Mouse (Mus musculus) midbrain, embryonic 14.5 days (tissue): ENCODE data around the gene Fbln1. TPM values are rescaled to one million over a fixed set of nuclear protein-coding genes. Genes with fewer than 3 reads are reported as not detected.

ENCODE experiments used
- ATAC-seq: fragments of 200-750 bp; cut with Nextera tagmentation; 2 replicates; pipeline ENCODE4 v1.8.0; 2017; ENCODE audit warnings: moderate number of reproducible peaks, moderate library complexity; ENCODE audit not compliant: low FRiP score, low TSS enrichment
- DNase-seq: peaks from one replicate; pipeline ENCODE4 v3.0.0-alpha.2; 2015
- H3K27ac ChIP-seq: fragments of 300-500 bp; sonication (generic); replicated peaks from 2 replicates; pipeline ENCODE4 v1.5.1; 2014; ENCODE audit warnings: mild to moderate bottlenecking, low read depth, low read length, moderate library complexity
- H3K27me3 ChIP-seq: fragments of 300-500 bp; sonication (generic); 2 replicates; pipeline ENCODE4 v1.6.1; 2014; ENCODE audit warnings: low read length, control low read depth, mixed read lengths; ENCODE audit not compliant: control insufficient read depth, insufficient read depth
- H3K36me3 ChIP-seq: fragments of 300-500 bp; sonication (generic); 2 replicates; pipeline ENCODE4 v1.6.1; 2014; ENCODE audit warnings: low read length, control low read depth; ENCODE audit not compliant: control insufficient read depth, insufficient read depth
- H3K4me1 ChIP-seq: fragments of 300-500 bp; sonication (generic); 2 replicates; pipeline ENCODE4 v1.6.1; 2014; ENCODE audit warnings: mild to moderate bottlenecking, antibody characterized with exemption, low read length, control low read depth; ENCODE audit not compliant: control insufficient read depth, insufficient read depth
- H3K4me2 ChIP-seq: fragments of 300-500 bp; sonication (generic); 2 replicates; pipeline ENCODE4 v1.6.1; 2014; ENCODE audit warnings: mild to moderate bottlenecking, low read length, moderate library complexity
- H3K4me3 ChIP-seq: fragments of 300-500 bp; sonication (generic); replicated peaks from 2 replicates; pipeline ENCODE4 v1.5.1; 2014; ENCODE audit warnings: low read depth, low read length
- H3K9ac ChIP-seq: fragments of 300-500 bp; sonication (generic); replicated peaks from 2 replicates; pipeline ENCODE4 v1.6.1; 2014; ENCODE audit warnings: mild to moderate bottlenecking, low read length, moderate library complexity
- H3K9me3 ChIP-seq: fragments of 300-500 bp; sonication (generic); 2 replicates; pipeline ENCODE4 v1.6.1; 2016; ENCODE audit warnings: low read length, control low read depth, mixed read lengths; ENCODE audit not compliant: control insufficient read depth
- WGBS: fragments of 180-500 bp; shearing (Covaris S2); extraction: QIAGEN DNeasy Blood & Tissue Kit; methylation state at CpG from one replicate; pipeline ENCODE4 v1.1.7; 2014; 5-methylcytosine and 5-hydroxymethylcytosine counted together
- polyA plus RNA-seq: library from polyadenylated mRNA; unstranded; fragments of >200 nt; fragmentation: Nextera tagmentation; extraction: Ambion mirVana; gene quantifications from 2 replicates; pipeline ENCODE4 v1.2.1, GENCODE M21; 2014

Fbln1 gene
- polyA plus RNA-seq, 1 experiment from 2014 or later = 37.0 TPM

DNA sequence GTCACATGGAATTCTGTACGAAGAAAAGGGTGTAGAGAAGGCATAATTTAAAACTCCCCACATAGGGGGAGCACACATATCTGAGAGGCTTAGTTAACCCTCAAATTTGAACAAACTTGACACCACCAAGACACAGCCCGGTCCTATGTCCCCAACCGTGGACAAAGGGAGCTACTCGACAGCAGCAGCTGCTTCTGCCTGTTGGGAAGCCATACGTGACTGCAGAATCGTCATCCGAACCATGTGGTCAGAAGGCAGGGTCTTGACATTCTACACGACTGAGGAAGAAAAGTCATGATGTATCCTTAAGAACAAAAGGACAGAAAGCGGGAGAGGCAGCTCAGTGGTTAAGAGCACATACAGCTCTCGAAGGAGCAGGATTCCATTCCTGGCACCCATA is 31.7 kb upstream of the Fbln1 start:
- Histone ChIP-seq H3K9ac (no peak overlapping the region), H3K36me3 (no peaks in the 10 kb centered on the region), H3K4me1 (no peaks in the 10 kb centered on the region), H3K9me3 (no peaks in the 10 kb centered on the region), H3K27ac (no peak overlapping the region), H3K4me3 (no peak overlapping the region), H3K4me2 (no peak overlapping the region), H3K27me3 (no peaks in the 10 kb centered on the region)
- 82% methylated on average over 10 of the region's 10 CpGs for WGBS
- ATAC-seq (no peak), DNase-seq (no peak)

GRCm38 (mm10) chr15:85177576-85177975 is 28.2 kb upstream of the Fbln1 start:
- Histone ChIP-seq H3K27ac (no peak overlapping the region), H3K9ac (no peak overlapping the region), H3K27me3 (no peaks in the 10 kb centered on the region), H3K4me3 (no peak overlapping the region), H3K4me1 (no peaks in the 10 kb centered on the region), H3K36me3 (no peaks in the 10 kb centered on the region), H3K9me3 (no peaks in the 10 kb centered on the region), H3K4me2 (no peak overlapping the region)
- ATAC-seq (no peak), DNase-seq (peak; percentile 89)
- 75% methylated on average over 8 of the region's 8 CpGs for WGBS

DNA sequence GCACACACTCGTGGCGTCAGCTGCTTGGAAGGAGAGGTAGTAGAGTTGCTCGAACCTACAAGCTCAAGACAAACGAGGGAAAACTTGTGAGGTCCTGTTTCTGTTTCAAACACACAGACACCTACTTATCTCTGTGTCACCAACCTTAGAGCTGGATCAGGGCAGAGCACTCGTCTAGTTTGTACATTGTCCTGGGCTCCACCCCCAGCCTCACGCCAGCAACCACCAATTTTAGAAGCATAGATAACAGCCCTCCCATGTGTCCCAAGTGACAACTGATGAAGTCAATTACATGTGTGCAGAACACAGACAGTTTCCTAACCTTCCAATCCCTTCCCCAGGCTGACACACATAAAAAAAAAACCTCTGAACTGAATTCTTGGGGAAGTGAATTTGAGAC is 27.6 kb upstream of the Fbln1 start:
- no peaks in the 10 kb centered on the region for H3K4me1 ChIP-seq
- 80% methylated on average over 6 of the region's 6 CpGs for WGBS
- H3K9ac ChIP-seq = no peak overlapping the region
- DNase-seq (no peak), ATAC-seq (no peak)
- no peaks in the 10 kb centered on the region for H3K27me3 ChIP-seq
- H3K27ac ChIP-seq = no peak overlapping the region
- H3K36me3 ChIP-seq = no peaks in the 10 kb centered on the region
- no peak overlapping the region for H3K4me2 ChIP-seq
- H3K4me3 ChIP-seq = no peak overlapping the region
- no peaks in the 10 kb centered on the region for H3K9me3 ChIP-seq

- ATAC-seq (no peak), DNase-seq (peak; percentile 40)
- 69% methylated on average over 7 of the region's 7 CpGs for WGBS
- Histone ChIP-seq H3K36me3 (no peaks in the 10 kb centered on the region), H3K9me3 (no peaks in the 10 kb centered on the region), H3K27ac (no peak overlapping the region), H3K9ac (no peak overlapping the region), H3K4me3 (no peak overlapping the region), H3K4me2 (no peak overlapping the region), H3K4me1 (no peaks in the 10 kb centered on the region), H3K27me3 (no peaks in the 10 kb centered on the region)
Observed at GRCm38 (mm10) chr15:85179528-85180180, 26.1 kb upstream of the Fbln1 start.

DNA sequence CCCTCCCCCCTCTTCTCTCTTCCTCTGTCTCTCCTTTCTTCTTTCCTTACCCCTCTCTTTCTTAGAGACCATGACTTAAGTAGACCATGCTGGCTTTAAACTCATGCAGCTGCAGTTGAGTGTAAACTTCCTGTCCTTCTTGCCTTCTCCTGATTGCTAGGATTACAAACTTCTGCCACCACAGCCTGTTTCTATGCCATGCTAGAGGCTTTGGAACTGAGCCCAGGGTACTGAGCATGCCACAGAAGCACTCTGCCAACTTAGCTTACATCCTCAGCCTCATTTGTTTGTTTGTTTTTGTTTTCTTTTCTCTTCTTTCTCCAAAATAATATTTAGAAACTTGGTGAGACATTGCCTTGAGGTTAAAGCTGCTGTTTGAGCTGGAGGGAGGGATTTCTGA is 25.4 kb upstream of the Fbln1 start:
- ATAC-seq (no peak), DNase-seq (no peak)
- Histone ChIP-seq H3K27me3 (no peaks in the 10 kb centered on the region), H3K4me1 (no peaks in the 10 kb centered on the region), H3K36me3 (no peaks in the 10 kb centered on the region), H3K9ac (no peak overlapping the region), H3K27ac (no peak overlapping the region), H3K4me3 (no peak overlapping the region), H3K9me3 (no peaks in the 10 kb centered on the region), H3K4me2 (no peak overlapping the region)

DNA sequence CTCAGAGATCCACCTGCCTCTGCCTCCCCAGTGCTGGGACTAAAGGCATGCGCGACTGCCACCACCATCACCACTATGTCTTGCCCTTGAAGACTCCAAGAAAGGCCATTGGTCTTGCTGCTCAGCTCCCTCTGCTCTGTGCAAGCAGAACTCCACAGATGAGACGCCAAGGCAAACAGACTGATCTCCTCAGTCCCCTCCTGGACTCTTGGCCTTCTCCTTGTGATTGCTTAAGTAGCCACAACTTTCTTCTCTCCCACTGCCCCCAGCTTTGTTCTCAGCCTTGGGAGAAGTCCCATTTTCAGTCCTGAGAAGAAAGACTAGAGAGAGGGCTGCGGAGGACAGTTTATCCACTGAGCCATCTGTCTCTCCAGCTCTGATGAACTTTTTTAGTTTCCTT is 23.7 kb upstream of the Fbln1 start:
- 90% methylated on average over 4 of the region's 4 CpGs for WGBS
- H3K27me3 ChIP-seq = no peaks in the 10 kb centered on the region
- no peak overlapping the region for H3K4me3 ChIP-seq

GRCm38 (mm10) chr15:85186916-85187315 is 18.8 kb upstream of the Fbln1 start:
- 86% methylated on average over 7 of the region's 7 CpGs for WGBS
- ATAC-seq (no peak), DNase-seq (no peak)
- Histone ChIP-seq H3K27me3 (no peaks in the 10 kb centered on the region), H3K4me2 (no peak overlapping the region), H3K36me3 (no peaks in the 10 kb centered on the region), H3K4me1 (no peaks in the 10 kb centered on the region), H3K9me3 (no peaks in the 10 kb centered on the region), H3K9ac (no peak overlapping the region), H3K27ac (no peak overlapping the region), H3K4me3 (no peak overlapping the region)

More for the DNA sequence above, 23.7 kb upstream of the Fbln1 start:
- Histone ChIP-seq H3K4me2 (no peak overlapping the region), H3K36me3 (no peaks in the 10 kb centered on the region), H3K27ac (no peak overlapping the region), H3K9ac (no peak overlapping the region), H3K4me1 (no peaks in the 10 kb centered on the region), H3K9me3 (no peaks in the 10 kb centered on the region)
- no peak for DNase-seq
- ATAC-seq = no peak

DNA sequence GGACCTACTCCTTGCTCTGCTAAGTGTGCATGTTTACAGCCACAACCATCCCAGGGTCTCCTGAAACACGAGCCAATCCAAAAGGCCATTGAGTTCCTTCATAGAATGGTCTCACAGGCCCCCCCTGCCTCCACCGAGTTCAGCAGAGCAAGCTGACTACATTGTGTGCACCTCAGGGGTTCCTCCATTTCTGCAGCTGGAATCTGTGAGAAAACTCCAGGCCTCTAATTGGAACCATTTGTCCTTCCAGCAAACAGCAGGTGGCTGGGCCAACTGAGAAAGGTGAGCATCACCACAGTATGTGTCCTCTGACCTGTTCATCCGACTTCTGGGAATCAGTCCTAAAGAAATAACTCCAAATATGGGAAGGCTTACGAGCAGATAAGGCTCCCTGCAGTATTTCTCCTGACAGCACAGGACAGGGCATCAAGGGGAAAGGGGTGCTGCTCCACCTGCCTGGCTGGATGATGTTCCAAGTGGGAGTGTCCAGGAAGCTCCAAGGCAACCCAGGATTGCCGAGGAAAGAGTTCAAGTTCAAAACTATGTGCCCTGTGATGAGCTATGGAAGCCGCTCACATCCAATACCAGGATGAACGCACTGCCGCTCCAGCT is 17.5 kb upstream of the Fbln1 start:
- DNase-seq (no peak), ATAC-seq (no peak)
- WGBS = 62% methylated on average over 8 of the region's 8 CpGs
- H3K4me3 ChIP-seq = no peak overlapping the region
- H3K4me2 ChIP-seq = no peak overlapping the region
- no peaks in the 10 kb centered on the region for H3K9me3 ChIP-seq
- no peaks in the 10 kb centered on the region for H3K4me1 ChIP-seq
- no peaks in the 10 kb centered on the region for H3K27me3 ChIP-seq
- no peak overlapping the region for H3K9ac ChIP-seq
- no peaks in the 10 kb centered on the region for H3K36me3 ChIP-seq
- no peak overlapping the region for H3K27ac ChIP-seq
